Mouse (Mus musculus) cortical plate, adult 2 months (tissue): ENCODE measurements around the gene Fkbp4.

Experiments
- CTCF ChIP-seq: fragments of 200-500 bp; IDR thresholded peaks from 2 replicates; pipeline ENCODE4 v1.5.1; 2011; ENCODE audit warnings: mild to moderate bottlenecking, control low read depth, low read length; ENCODE audit not compliant: insufficient read depth; ENCODE audit errors: extremely low read depth
- POLR2A ChIP-seq: fragments of 200-500 bp; IDR thresholded peaks from 2 replicates; pipeline ENCODE4 v1.6.1; 2011; ENCODE audit warnings: mild to moderate bottlenecking, low read length, control low read depth; ENCODE audit not compliant: insufficient read depth; ENCODE audit errors: extremely low read depth

- TF ChIP-seq CTCF (no peak), POLR2A (peak; percentile 96)
These were observed 14.0 kb downstream of the Fkbp4 start, which contains the start of gene Itfg2 for GRCm38 (mm10) chr6:128424269-128425019.
